Mouse (Mus musculus) neural tube, embryonic 13.5 days (tissue): ENCODE measurements at regions not wholly inside any gene's neighbourhood (a gene's known extent, or its start where the extent isn't known, plus 50 kb on each side); places are given as distances from the start of the nearest gene placed in this dataset.
A peak's percentile ranks its signal among the peaks of the same experiment; 100 is the strongest.

ENCODE experiments used
- ATAC-seq: fragments of 200-750 bp; cut with Nextera tagmentation; 2 replicates; pipeline ENCODE4 v1.8.0; 2017; ENCODE audit warnings: low read depth, mild to moderate bottlenecking, moderate TSS enrichment, moderate library complexity
- H3K27ac ChIP-seq: fragments of 300-500 bp; sonication (generic); replicated peaks from 2 replicates; pipeline ENCODE4 v1.5.1; 2015; ENCODE audit warnings: moderate library complexity, mild to moderate bottlenecking, inconsistent platforms
- H3K27me3 ChIP-seq: fragments of 300-500 bp; sonication (generic); 2 replicates; pipeline ENCODE4 v1.6.1; 2015; ENCODE audit warnings: mild to moderate bottlenecking, inconsistent platforms
- H3K36me3 ChIP-seq: fragments of 300-500 bp; sonication (generic); 2 replicates; pipeline ENCODE4 v1.6.1; 2015; ENCODE audit warnings: mild to moderate bottlenecking, inconsistent platforms
- H3K4me1 ChIP-seq: fragments of 300-500 bp; sonication (generic); replicated peaks from 2 replicates; pipeline ENCODE4 v1.6.1; 2015; ENCODE audit warnings: inconsistent platforms
- H3K4me2 ChIP-seq: fragments of 300-500 bp; sonication (generic); 2 replicates; pipeline ENCODE4 v1.6.1; 2015; ENCODE audit warnings: inconsistent platforms, mild to moderate bottlenecking, moderate library complexity
- H3K4me3 ChIP-seq: fragments of 300-500 bp; sonication (generic); 2 replicates; pipeline ENCODE4 v1.5.1; 2015; ENCODE audit warnings: mild to moderate bottlenecking, inconsistent platforms
- H3K9ac ChIP-seq: fragments of 300-500 bp; sonication (generic); 2 replicates; pipeline ENCODE4 v1.6.1; 2015; ENCODE audit warnings: moderate library complexity, mild to moderate bottlenecking, inconsistent platforms
- H3K9me3 ChIP-seq: fragments of 300-500 bp; sonication (generic); 2 replicates; pipeline ENCODE4 v1.6.1; 2016; ENCODE audit warnings: inconsistent platforms
- WGBS: fragments of 180-500 bp; shearing (Covaris S2); methylation state at CpG from one replicate; pipeline ENCODE4 v1.1.7; 2015; 5-methylcytosine and 5-hydroxymethylcytosine counted together

DNA sequence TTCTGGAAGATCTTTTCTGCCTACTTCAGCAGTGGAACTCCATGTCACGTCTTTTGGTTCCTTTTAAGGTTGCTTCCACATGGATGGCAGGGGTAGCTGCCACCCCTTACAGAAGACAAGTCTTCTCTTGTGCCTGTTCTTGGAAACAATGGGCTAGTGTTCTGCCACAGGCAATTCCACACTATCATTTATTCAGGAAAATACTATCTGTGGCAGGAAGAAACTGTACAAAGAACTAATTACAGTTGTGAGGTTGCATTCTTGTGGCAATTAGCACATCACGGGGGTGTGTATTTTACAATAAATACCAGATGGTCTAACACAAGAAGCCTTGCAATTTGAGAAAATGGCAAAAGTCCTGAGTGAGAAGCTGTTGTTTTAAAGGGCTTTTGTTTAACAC lies 489.8 kb downstream of the Ccdc50 start:
- Histone ChIP-seq H3K27ac (no peak overlapping the region), H3K4me3 (no peak overlapping the region), H3K4me1 (no peaks in the 10 kb centered on the region), H3K36me3 (no peaks in the 10 kb centered on the region), H3K4me2 (no peak overlapping the region), H3K9me3 (no peaks in the 10 kb centered on the region), H3K9ac (no peak overlapping the region), H3K27me3 (no peaks in the 10 kb centered on the region)
- 41% methylated on average over 2 of the region's 2 CpGs for WGBS
- no peak for ATAC-seq

DNA sequence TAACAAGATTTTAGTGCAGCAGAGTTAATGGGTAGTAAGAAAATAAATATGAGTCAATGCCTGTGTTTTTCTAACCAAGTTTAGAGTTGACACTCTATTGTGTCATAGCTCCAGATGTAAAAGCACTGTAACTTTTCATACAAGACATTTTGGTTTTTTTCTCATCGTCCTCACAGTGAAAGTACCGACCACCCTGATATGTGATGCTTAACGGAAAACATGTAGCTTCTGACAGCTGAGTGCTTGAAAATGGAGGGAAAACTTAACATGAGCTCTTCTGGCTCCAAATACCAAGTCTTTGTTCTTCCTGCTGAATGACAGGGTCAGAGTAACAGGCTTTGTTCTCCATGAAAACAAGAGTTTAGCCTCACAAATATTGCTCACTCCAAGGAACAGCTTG lies 490.3 kb downstream of the Ccdc50 start:
- Histone ChIP-seq H3K9me3 (no peaks in the 10 kb centered on the region), H3K4me2 (no peak overlapping the region), H3K36me3 (no peaks in the 10 kb centered on the region), H3K4me3 (no peak overlapping the region), H3K4me1 (no peaks in the 10 kb centered on the region), H3K27me3 (no peaks in the 10 kb centered on the region), H3K27ac (peak overlapping the region; percentile 46; the same call in 1 of the 2 replicates), H3K9ac (no peak overlapping the region)
- no peak for ATAC-seq
- 65% methylated on average over 3 of the region's 3 CpGs for WGBS

DNA sequence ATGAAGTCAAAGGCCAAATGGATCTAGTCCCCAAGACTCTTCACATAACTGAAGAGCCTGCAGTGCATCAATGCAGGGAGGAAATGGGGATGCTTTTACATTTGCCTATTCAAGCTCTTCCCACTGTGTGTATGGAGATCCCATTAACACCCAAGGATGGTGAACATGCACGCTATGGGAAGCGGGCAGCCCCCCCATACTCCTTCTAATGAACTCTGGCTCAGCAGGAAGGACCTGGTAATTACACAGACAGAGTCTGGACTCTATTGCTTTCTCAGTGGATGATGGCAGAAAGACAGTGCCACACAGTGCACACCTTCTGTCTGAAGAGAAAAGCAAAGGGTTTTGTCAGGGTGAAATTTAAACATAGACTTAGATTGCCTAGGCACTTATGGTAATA lies 495.7 kb downstream of the Ccdc50 start:
- no peak overlapping the region for H3K4me2 ChIP-seq
- H3K27ac ChIP-seq: no peak overlapping the region
- H3K4me3 ChIP-seq: no peak overlapping the region
- no peaks in the 10 kb centered on the region for H3K27me3 ChIP-seq
- H3K36me3 ChIP-seq: no peaks in the 10 kb centered on the region
- H3K9me3 ChIP-seq: no peaks in the 10 kb centered on the region
- no peaks in the 10 kb centered on the region for H3K4me1 ChIP-seq
- peak; percentile 79 for ATAC-seq
- H3K9ac ChIP-seq: no peak overlapping the region
- 20% methylated on average over 2 of the region's 2 CpGs for WGBS

DNA sequence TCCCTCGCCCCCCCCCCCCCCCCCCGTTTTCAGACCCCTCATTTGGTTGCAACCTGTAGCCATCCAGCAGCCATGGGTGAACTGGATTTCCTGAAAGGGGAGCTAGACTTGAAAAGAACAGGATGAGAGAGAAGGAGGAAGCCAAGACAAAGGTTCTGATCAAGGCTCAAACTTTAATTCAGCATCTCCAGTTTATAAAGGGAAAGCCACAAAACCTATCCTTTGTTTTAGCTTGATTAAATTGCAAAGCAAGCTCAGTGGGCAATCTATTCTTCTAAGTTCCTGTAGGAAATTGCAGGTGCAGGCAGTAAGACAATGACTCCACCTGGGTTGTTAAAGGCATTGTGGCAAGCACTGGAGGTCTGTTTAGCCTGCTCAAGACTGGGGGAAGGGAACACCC lies 517.4 kb downstream of the Ccdc50 start:
- no peak overlapping the region for H3K27ac ChIP-seq
- H3K4me2 ChIP-seq: no peak overlapping the region
- 0% methylated on average over 1 of the region's 2 CpGs for WGBS
- no peak for ATAC-seq
- H3K9me3 ChIP-seq: no peaks in the 10 kb centered on the region
- H3K4me3 ChIP-seq: no peak overlapping the region
- no peaks in the 10 kb centered on the region for H3K4me1 ChIP-seq
- H3K27me3 ChIP-seq: no peaks in the 10 kb centered on the region
- H3K36me3 ChIP-seq: no peaks in the 10 kb centered on the region
- H3K9ac ChIP-seq: no peak overlapping the region

DNA sequence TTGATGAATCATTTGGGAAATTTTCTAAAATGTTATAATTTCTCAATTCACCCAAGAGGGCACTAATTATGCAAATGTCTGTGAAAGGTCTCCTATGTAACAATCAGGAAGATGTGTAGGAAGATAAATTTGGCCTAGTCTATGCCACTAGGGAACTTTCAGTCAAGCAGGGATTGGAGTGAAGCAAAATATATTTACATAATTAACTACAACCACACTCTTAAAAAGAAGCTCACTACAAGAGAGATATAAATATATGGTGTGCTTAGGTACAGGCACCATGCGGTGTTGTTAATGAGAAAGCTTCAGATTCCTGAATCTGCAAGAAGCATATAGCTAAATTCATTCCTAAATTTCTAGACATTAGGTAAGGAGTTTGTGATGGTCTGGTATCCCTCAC lies 526.8 kb downstream of the Ccdc50 start:
- H3K36me3 ChIP-seq: no peaks in the 10 kb centered on the region
- no peak overlapping the region for H3K4me2 ChIP-seq
- no peak overlapping the region for H3K4me3 ChIP-seq
- H3K27ac ChIP-seq: no peak overlapping the region
- WGBS: 62% methylated on average over 1 of the region's 1 CpGs
- H3K4me1 ChIP-seq: no peaks in the 10 kb centered on the region; the same call in 1 of the 2 replicates
- no peak overlapping the region for H3K9ac ChIP-seq
- peak; percentile 53; the same call in 1 of the 2 replicates for ATAC-seq
- no peaks in the 10 kb centered on the region for H3K27me3 ChIP-seq
- no peaks in the 10 kb centered on the region for H3K9me3 ChIP-seq

DNA sequence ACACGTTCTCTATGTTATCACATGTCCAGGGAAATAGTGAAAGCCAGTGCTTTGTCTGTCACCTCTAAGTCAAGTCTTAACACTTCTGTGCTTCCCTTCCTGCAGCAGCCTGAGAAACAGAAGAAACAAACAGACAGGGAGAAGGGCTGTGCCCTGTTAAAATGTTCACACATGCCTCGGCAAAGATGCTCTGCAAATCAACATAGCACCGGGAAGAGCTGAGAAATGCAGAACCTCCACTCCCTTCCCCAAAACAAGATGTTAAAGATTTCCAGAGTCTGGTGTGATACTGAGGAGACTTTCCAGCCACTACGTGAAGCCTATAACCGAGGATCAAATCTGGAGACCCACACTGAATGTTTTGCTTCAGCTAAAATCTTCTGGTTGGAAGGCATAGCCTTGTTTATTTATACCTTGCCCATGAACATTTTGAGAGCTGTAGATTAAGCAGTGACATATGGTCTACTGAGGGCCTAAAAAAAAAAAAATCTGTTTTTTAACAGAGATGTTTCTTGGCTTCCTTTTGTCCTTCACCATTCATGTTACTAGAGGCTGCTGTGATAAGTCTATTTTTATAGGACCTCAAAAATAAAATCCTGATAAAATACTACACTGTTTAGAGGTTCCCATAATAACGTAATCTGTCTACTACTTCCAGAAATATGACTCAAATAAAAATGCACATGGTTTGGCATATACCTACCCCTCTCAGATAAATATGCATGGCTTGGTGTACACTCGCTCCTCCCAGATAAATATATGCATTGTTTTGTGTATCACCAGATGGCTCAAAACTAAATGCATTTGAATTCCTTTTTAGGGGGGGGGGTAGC lies 537.1 kb downstream of the Ccdc50 start:
- H3K9ac ChIP-seq: no peak overlapping the region
- H3K4me3 ChIP-seq: no peak overlapping the region
- H3K4me1 ChIP-seq: peaks cover 4% of the 10 kb centered on the region
- H3K9me3 ChIP-seq: no peaks in the 10 kb centered on the region
- ATAC-seq: 0 out of 2 replicates have a peak, but pooled peaks have one; percentile 43
- H3K36me3 ChIP-seq: no peaks in the 10 kb centered on the region
- 62% methylated on average over 7 of the region's 7 CpGs for WGBS
- no peaks in the 10 kb centered on the region for H3K27me3 ChIP-seq
- 0 out of 2 replicates have a peak overlapping the region, but pooled peaks have one; percentile 23 for H3K27ac ChIP-seq
- no peak overlapping the region for H3K4me2 ChIP-seq

DNA sequence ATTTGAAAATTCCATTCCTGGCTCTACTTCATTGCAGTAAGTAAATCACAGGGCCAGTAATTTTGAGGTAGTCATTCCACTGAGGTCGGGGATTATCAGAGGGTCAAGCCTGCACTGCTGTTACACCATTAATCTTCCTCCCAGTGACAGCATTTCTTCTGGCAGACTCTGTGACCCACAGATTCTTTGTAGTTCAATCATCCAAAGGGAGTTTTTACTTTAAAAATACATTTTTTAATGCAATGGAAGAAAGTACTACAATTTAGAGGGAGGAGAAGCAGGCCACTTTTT lies 537.6 kb downstream of the Ccdc50 start:
- Histone ChIP-seq H3K4me2 (no peak overlapping the region), H3K9me3 (no peaks in the 10 kb centered on the region), H3K4me3 (no peak overlapping the region), H3K27me3 (no peaks in the 10 kb centered on the region), H3K27ac (no peak overlapping the region), H3K9ac (no peak overlapping the region), H3K4me1 (peaks cover 4% of the 10 kb centered on the region), H3K36me3 (no peaks in the 10 kb centered on the region)
- 24% methylated on average over 1 of the region's 1 CpGs for WGBS
- ATAC-seq: no peak

DNA sequence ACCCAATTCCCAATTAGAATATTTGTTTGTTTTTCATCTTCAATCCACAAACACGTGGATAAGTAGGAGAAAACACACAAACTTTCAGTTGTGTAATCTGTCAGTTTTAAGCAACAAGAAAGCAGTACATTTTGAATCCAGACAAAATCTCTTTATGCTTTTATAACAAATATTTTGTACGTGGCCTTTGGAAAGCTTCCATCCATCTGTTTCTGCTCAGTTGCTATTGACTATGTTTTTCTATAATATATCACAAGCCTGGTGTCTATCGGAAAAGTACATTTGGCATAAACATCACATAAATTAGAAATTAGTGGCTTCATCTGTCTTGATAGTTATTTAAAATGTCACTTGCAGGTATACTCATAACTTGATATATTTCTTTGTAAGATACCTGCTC lies 560.6 kb downstream of the Ccdc50 start:
- ATAC-seq: no peak
- no peak overlapping the region for H3K27ac ChIP-seq
- no peak overlapping the region for H3K4me3 ChIP-seq
- no peak overlapping the region for H3K9ac ChIP-seq
- no peak overlapping the region for H3K4me2 ChIP-seq
- WGBS: 76% methylated on average over 3 of the region's 3 CpGs
- H3K36me3 ChIP-seq: no peaks in the 10 kb centered on the region
- no peaks in the 10 kb centered on the region for H3K4me1 ChIP-seq
- no peaks in the 10 kb centered on the region for H3K27me3 ChIP-seq
- no peaks in the 10 kb centered on the region for H3K9me3 ChIP-seq

DNA sequence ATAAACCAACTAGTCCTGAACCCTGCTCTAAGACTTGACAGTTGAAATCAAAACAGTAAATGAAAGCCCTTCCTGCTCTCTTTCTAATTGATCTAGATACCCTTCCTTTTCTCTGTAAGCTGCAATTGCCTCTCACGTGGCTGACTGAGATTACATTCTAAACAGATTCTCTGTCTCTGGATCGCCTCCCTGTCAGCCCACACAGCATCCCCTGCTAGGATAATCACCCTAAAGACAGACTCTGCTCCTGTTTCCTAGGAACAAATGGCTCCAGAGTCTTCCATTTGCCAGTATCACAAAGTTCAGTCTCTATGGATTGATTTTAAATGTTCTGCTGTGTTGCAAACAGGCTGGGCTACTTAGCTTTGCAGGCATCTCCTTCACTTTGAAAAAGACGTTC lies 561.1 kb downstream of the Ccdc50 start:
- Histone ChIP-seq H3K4me3 (no peak overlapping the region), H3K4me1 (no peaks in the 10 kb centered on the region), H3K4me2 (no peak overlapping the region), H3K27me3 (no peaks in the 10 kb centered on the region), H3K9me3 (no peaks in the 10 kb centered on the region), H3K36me3 (no peaks in the 10 kb centered on the region), H3K27ac (no peak overlapping the region), H3K9ac (no peak overlapping the region)
- 28% methylated on average over 3 of the region's 3 CpGs for WGBS
- ATAC-seq: no peak

DNA sequence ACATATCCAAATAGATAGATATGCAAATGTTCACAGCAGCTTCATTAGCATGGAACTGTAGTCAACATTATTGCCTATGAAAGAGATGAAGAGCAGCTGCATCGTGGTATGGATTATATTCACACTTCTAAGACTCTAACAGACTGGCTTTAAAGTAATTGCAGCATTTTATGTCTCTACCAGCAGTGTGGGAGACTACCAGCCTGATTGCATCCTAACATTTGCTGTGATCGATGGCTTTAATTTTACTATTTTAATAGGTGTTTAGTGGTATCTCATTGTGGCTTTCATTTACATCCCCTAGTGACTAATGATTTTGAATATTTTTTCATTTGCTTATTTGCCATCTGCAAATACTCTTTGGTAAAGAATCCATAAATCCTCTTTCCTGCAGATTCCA lies 574.1 kb downstream of the Ccdc50 start:
- H3K36me3 ChIP-seq: no peaks in the 10 kb centered on the region
- H3K27me3 ChIP-seq: no peaks in the 10 kb centered on the region
- no peaks in the 10 kb centered on the region for H3K4me1 ChIP-seq
- H3K27ac ChIP-seq: no peak overlapping the region
- 42% methylated on average over 2 of the region's 2 CpGs for WGBS
- H3K9ac ChIP-seq: no peak overlapping the region
- no peak overlapping the region for H3K4me2 ChIP-seq
- peak; percentile 94 for ATAC-seq
- no peak overlapping the region for H3K4me3 ChIP-seq
- H3K9me3 ChIP-seq: no peaks in the 10 kb centered on the region

DNA sequence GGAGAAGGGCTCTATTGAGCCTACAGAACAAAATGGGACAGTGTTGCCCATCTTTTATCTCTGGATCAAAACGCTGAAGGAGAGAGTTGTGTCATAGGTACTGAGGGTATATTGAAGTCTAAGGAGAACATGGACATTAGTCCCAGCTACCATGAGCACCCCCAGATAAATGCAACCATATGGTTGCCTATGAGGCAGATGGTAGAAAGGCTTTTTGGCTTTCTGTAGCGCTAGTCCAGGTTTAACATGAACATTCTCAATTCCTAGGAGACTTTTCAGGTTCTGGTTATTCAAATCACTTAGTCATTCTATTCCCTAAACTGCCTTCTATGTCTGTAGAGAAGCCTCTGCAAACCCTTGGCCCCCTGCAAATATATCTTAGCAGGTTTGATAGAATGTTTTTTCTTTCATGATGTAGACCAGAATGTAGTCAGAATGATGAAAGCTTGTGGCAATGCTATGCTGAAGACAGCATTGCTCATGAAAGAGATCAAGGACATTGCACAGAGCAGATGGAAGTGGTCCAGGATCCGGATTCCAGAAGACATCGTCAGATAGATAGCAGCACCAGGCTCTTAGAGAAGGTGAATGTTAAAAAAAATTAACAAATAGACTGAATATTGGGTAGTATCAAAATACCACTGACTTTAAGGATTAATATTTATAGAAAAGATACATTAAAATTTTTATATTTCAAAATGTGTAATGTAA lies 590.2 kb downstream of the Ccdc50 start:
- no peak for ATAC-seq
- no peak overlapping the region for H3K4me3 ChIP-seq
- WGBS: 90% methylated on average over 4 of the region's 4 CpGs
- no peaks in the 10 kb centered on the region for H3K9me3 ChIP-seq
- no peaks in the 10 kb centered on the region for H3K27me3 ChIP-seq
- no peak overlapping the region for H3K9ac ChIP-seq
- no peak overlapping the region for H3K27ac ChIP-seq
- H3K36me3 ChIP-seq: no peaks in the 10 kb centered on the region
- H3K4me1 ChIP-seq: no peaks in the 10 kb centered on the region
- H3K4me2 ChIP-seq: no peak overlapping the region

DNA sequence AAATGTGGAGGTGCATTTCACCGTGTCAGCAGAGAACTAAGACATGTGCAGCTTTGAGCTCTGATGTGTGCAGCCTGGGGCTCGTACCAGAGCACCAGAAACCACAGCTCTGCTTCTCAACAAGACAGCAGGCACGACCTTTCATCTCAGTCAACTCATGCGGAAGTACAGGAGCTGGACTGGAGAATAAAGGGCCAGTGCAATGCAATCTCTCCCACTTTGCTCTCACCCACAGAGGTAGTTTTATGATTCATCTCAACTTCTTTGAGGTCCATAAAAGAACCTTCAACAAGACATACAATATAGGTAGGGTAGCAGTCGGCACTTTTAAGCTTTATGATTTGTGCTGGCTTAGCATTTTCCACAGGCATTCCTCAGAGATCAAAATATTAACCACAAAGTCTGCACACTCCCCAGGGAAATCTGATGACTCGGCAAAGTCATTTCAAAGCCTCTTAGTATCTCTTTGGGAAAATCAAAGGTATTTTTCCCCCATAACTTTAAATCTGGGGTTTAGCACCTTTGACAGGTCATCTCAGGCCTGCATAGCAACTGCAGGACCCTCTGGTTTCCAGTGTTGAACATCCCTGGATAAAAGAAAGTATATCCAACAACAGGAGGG lies 626.7 kb downstream of the Ccdc50 start:
- WGBS: 47% methylated on average over 6 of the region's 6 CpGs

More for the DNA sequence above, 626.7 kb downstream of the Ccdc50 start:
- Histone ChIP-seq H3K4me1 (no peaks in the 10 kb centered on the region), H3K9ac (no peak overlapping the region), H3K9me3 (no peaks in the 10 kb centered on the region), H3K4me3 (no peak overlapping the region), H3K27ac (no peak overlapping the region), H3K36me3 (no peaks in the 10 kb centered on the region), H3K4me2 (no peak overlapping the region), H3K27me3 (no peaks in the 10 kb centered on the region)
- ATAC-seq: no peak
